Mouse (Mus musculus): ENCODE measurements around the gene Lgr6. TPM values are rescaled to one million over a fixed set of nuclear protein-coding genes. Genes with fewer than 3 reads are reported as not detected.

Gene Lgr6
- total RNA-seq, 2 experiments from 2014 or later, result 14.6 to 17.5 TPM

- intact Hi-C loops (cut with DNase I), result loop anchor here (10.0 kb wide), 1 partner anchor 377 kb away; no protein-coding TSS in a partner anchor
- peak; percentile 14 for DNase-seq (ENCODE audit: low spot score)
Observed at GRCm38 (mm10) chr1:134987173-134987961, 117.7 kb downstream of the Lgr6 start.

- DNase-seq (ENCODE audit: low spot score), result no peak
- intact Hi-C loops (cut with DNase I), result loop anchor here (5.0 kb wide), 1 partner anchor 134 kb away; the partner anchor contains the start of gene Lgr6
Observed at GRCm38 (mm10) chr1:134972920-134973319, 132.2 kb downstream of the Lgr6 start.

- DNase-seq (ENCODE audit: low spot score), result no peak
- intact Hi-C loops (cut with DNase I), result loop anchor here (10.0 kb wide), 1 partner anchor 241 kb away; no protein-coding TSS in a partner anchor
Observed at GRCm38 (mm10) chr1:134965430-134965829, 139.6 kb downstream of the Lgr6 start.

GRCm38 (mm10) chr1:134962821-134963220 lies 142.3 kb downstream of the Lgr6 start:
- intact Hi-C loops (cut with DNase I), result loop anchor here (10.0 kb wide), 1 partner anchor 238 kb away; no protein-coding TSS in a partner anchor
- DNase-seq (ENCODE audit: low spot score), result no peak

- DNase-seq (ENCODE audit: low spot score), result peak; percentile 90
- intact Hi-C loops (cut with DNase I), result loop anchor here (10.0 kb wide), 1 partner anchor 237 kb away; no protein-coding TSS in a partner anchor
Observed at GRCm38 (mm10) chr1:134962053-134962803, 142.8 kb downstream of the Lgr6 start, which contains the start of gene Ube2t. Ube2t (plus strand) TSS chr1:134962565.

- intact Hi-C loops (cut with DNase I), result loop anchor here (10.0 kb wide), 1 partner anchor 236 kb away; no protein-coding TSS in a partner anchor
- DNase-seq (ENCODE audit: low spot score), result no peak
Observed at GRCm38 (mm10) chr1:134960634-134961033, 144.4 kb downstream of the Lgr6 start.

GRCm38 (mm10) chr1:134955637-134956176 lies 149.4 kb downstream of the Lgr6 start, which contains the start of gene Ppp1r12b:
Ppp1r12b (minus strand) TSS chr1:134955942.
- intact Hi-C loops (cut with DNase I), result loop anchor here (2.0 to 10.0 kb wide), 3 partner anchors 47 to 321 kb away; no protein-coding TSS in a partner anchor

GRCm38 (mm10) chr1:134955050-134955636 lies 149.9 kb downstream of the Lgr6 start:
- DNase-seq (ENCODE audit: low spot score), result no peak
- intact Hi-C loops (cut with DNase I), result loop anchor here (2.0 to 10.0 kb wide), 3 partner anchors 46 to 320 kb away; no protein-coding TSS in a partner anchor

More at GRCm38 (mm10) chr1:134955637-134956176, 149.4 kb downstream of the Lgr6 start, which contains the start of gene Ppp1r12b:
- DNase-seq (ENCODE audit: low spot score), result peak; percentile 92

GRCm38 (mm10) chr1:134949946-134950345 lies 155.1 kb downstream of the Lgr6 start:
- intact Hi-C loops (cut with DNase I), result loop anchor here (10.0 kb wide), 1 partner anchor 315 kb away; no protein-coding TSS in a partner anchor
- no peak for DNase-seq (ENCODE audit: low spot score)

- intact Hi-C loops (cut with DNase I), result no loop called here
- no peak for DNase-seq (ENCODE audit: low spot score)
Observed at GRCm38 (mm10) chr1:134947590-134947989, 157.5 kb downstream of the Lgr6 start.

GRCm38 (mm10) chr1:134942898-134943297 lies 162.2 kb downstream of the Lgr6 start:
- no peak for DNase-seq (ENCODE audit: low spot score)
- intact Hi-C loops (cut with DNase I), result no loop called here

- intact Hi-C loops (cut with DNase I), result no loop called here
Observed at GRCm38 (mm10) chr1:134940863-134941262, 164.2 kb downstream of the Lgr6 start.

GRCm38 (mm10) chr1:134938233-134938632 lies 166.8 kb downstream of the Lgr6 start:
- intact Hi-C loops (cut with DNase I), result no loop called here
- DNase-seq (ENCODE audit: low spot score), result no peak

More at GRCm38 (mm10) chr1:134940863-134941262, 164.2 kb downstream of the Lgr6 start:
- no peak for DNase-seq (ENCODE audit: low spot score)

GRCm38 (mm10) chr1:134936335-134936734 lies 168.7 kb downstream of the Lgr6 start:
- intact Hi-C loops (cut with DNase I), result no loop called here
- no peak for DNase-seq (ENCODE audit: low spot score)

Other genes starting within 250 kb of the Lgr6 start
- gene Ppp1r12b, start 149.3 kb downstream of the Lgr6 start, total RNA-seq (2021), result 100 to 1,000 TPM; 147 to 165 TPM
- 1 to 10 TPM; 4.4 to 7.6 TPM for gene Ube2t, start 142.7 kb downstream of the Lgr6 start, total RNA-seq (2021)
- gene Ptpn7, start 27.4 kb upstream of the Lgr6 start, total RNA-seq (2021), result under 1 TPM; 0.44 to 0.50 TPM
- gene Arl8a, start 41.5 kb upstream of the Lgr6 start, total RNA-seq (2021), result 10 to 100 TPM; 17.9 to 20.3 TPM
- gene Gpr37l1, start 62.4 kb upstream of the Lgr6 start, total RNA-seq (2021), result 1 to 10 TPM in 1 of 2 experiments, under 1 TPM in 1; 0.81 to 1.1 TPM
- not detected for gene Elf3, start 153.3 kb upstream of the Lgr6 start, total RNA-seq (2021)
- 10 to 100 TPM; 22.1 TPM for gene Rnpep, start 178.8 kb upstream of the Lgr6 start, total RNA-seq (2021)
- 100 to 1,000 TPM; 391 to 392 TPM for gene Timm17a, start 208.5 kb upstream of the Lgr6 start, total RNA-seq (2021)
- 1 to 10 TPM; 2.7 to 3.8 TPM for gene Lmod1, start 219.5 kb upstream of the Lgr6 start, total RNA-seq (2021)